Mouse (Mus musculus) frontal cortex, postnatal 14 days (tissue): ENCODE data around the gene Stmn3.

Source experiments
- DNase-seq, 2 experiments: peaks; one replicate each; pipeline ENCODE4 v3.0.0; 2022; ENCODE audit warnings: low spot score in 2 of 2

The Stmn3 gene

DNA sequence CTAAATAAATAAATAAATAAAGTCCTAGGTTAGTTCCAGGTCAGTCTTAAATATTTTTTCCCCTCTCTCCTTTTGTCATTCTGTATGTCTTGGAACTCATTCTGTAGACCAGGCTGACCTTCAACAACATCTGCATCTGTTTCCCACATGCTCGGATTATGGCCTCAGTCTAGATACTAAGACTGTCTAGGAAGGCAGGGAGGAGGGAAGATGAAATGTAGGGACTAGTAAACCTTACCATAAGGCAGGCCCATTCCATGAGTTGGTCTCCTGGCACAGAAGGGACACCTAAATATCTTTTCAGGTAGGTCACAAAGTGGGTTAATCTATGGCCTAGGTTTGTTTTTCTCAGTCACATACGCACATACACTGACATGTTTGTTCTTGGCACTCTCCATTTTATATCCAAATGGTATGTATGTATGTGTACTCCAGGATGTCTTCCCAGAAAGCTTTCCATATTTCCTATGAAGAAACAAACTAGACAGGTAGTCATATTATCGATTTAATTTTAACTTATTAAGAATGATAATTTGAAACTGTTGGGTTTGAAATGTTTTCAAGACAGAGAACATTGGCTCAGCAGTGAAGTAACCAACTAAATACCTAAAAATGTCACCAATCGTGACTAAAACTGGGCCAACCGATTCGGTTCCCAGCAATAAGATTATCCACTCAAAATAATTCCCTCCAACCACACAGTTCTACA, 27.5 kb downstream of the Stmn3 start:
- no peak for DNase-seq

DNA sequence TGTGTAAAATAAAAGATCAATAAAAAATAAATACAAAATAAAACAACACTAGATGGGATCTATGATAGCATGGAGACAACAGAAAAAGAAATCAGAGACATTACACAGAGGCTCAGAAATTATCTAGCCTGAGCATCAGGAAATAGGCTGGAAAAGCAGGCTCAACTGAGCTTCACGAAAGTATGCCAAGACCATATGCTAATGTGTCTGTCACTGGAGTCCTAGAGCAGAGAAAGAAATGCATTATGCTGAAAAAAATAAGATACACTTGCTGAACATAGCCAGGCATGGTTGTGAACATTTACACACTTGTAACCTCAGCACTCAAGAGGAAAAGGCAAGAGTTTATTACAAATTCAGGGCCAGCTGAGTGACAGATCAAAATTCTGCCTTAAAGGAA, 34.3 kb downstream of the Stmn3 start:
- no peak for DNase-seq

DNA sequence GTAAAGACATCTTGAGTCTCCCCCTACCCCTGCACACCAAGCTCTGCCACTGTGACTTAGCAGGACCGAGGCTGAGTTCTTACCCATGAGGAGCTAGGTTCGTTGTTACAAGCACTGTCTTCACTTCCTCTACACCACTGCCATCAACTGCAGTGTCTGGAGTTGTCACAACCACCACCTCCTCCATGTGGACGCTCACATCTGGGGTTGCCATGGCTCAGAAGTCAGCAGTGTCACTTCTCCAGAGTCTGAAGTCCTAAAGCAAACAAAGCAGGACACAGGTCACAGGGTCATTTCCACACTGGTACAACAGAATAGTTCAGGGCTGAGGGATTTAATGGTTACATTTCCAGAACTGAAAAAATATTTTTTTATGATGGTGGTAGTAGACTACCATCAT, 36.4 kb downstream of the Stmn3 start:
- DNase-seq = no peak

DNA sequence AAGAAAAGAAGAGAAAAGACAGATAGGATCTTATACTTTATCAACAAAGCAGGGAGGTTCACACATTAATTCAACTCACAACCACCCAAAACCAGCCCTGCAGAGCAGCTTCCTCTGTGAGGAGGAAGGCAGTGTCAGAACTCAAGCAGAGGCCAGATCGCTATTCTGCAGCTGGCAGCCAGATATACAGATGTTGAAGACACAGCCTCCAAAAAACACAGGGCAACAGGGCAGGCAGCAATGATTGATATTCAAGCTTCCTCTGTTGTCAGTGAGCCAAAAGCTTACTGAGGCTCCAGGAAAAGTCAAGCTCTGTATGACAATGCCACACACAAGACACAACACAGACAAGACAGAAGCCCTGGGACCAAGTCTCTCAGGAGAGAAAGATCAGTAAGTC, 37.5 kb downstream of the Stmn3 start:
- DNase-seq = no peak

DNA sequence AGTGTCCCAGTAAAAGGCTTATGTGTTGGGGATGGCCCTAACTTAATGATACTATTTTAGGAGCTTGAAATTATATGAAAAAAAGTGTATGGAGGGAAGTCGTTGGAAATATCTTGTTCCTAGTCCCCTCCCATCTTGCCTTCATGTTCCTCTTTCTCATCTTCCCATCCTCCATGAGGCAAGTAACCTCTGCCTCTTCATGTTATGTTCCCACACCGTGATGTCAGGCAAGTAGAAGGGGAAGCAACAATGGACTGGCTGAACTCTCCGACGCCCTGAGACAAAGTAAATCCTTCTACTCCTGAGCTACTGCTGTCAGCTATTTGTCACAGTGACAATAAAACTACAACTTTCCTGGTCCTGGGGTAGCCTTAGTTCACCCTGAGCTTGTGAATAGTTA, 39.7 kb downstream of the Stmn3 start:
- DNase-seq = no peak

DNA sequence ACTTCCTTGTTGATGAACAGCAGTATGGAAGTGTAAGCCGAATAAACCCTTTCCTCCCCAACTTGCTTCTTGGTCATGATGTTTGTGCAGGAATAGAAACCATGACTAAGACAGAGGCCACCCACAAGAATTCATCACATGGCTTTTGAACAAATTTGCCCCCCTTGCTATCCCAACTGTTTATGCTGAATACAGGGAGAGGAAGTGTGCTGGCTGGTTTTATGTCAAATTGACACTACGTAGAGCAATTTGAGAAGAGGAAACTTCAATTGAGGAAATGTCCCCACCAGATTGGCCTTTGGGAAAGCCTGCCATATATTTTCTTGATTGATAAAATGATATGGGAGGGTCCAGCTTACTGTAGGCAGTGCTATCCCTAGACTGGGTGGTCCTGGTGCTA, 40.5 kb downstream of the Stmn3 start:
- DNase-seq = no peak

DNA sequence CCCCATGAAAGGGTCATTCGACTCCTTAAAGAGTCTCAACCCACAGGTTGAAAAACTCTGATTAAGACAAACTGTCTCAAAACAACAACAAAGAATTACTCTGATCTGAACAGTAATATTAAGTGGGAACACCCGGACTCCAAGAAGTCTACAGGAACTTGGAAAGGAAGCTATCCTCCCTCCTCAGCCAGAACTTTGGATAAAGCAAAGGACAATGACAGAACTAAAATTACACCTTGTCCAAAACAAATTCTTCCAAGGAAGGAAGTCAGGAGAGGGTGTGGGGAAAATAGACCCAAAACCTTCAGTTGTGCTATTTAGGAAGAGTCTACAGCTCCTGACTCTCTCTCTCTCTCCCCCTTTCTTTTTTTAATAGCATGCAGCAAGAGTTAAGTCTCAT, 42.2 kb downstream of the Stmn3 start:
- no peak for DNase-seq

DNA sequence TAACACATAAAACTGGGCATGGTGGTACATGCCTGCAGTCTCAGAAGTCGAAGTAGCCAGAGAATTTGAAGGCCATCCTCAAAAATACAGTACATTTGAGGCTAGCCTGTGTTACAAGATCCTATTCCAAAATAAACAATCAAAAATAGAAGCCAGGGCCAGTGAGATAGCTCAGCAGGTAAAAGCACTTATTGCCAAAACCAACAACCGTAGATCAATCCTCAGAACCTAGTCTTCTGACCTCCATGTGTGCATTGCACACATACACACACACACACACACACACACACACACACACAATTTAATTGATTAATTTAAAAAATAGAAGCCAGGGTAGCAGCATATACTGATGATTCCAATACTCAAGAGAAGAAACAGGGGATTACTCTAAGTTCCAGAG, 47.5 kb downstream of the Stmn3 start:
- no peak for DNase-seq
